Mouse (Mus musculus) hindbrain, embryonic 11.5 days (tissue): ENCODE results near the gene Wwox. TPM values are rescaled to one million over a fixed set of nuclear protein-coding genes. Genes with fewer than 3 reads are reported as not detected.
A peak's percentile ranks its signal among the peaks of the same experiment; 100 is the strongest.

Source experiments
- ATAC-seq: fragments of 200-750 bp; cut with Nextera tagmentation; 2 replicates; pipeline ENCODE4 v1.8.0; 2017; ENCODE audit warnings: mild to moderate bottlenecking, moderate TSS enrichment, moderate library complexity; ENCODE audit not compliant: low FRiP score
- DNase-seq: peaks from one replicate; pipeline ENCODE4 v3.0.0-alpha.2; 2015; ENCODE audit warnings: low spot score
- H3K27ac ChIP-seq: fragments of 300-500 bp; sonication (generic); 2 replicates; pipeline ENCODE4 v1.5.1; 2014; ENCODE audit warnings: mild to moderate bottlenecking, low read depth, low read length
- H3K27me3 ChIP-seq: fragments of 300-500 bp; sonication (generic); 2 replicates; pipeline ENCODE4 v1.6.1; 2014; ENCODE audit warnings: mild to moderate bottlenecking, low read length, moderate library complexity, mixed read lengths; ENCODE audit not compliant: control insufficient read depth, insufficient read depth
- H3K36me3 ChIP-seq: fragments of 300-500 bp; sonication (generic); 2 replicates; pipeline ENCODE4 v1.6.1; 2014; ENCODE audit warnings: mild to moderate bottlenecking, low read length, moderate library complexity, mixed read lengths; ENCODE audit not compliant: control insufficient read depth, insufficient read depth
- H3K4me1 ChIP-seq: fragments of 300-500 bp; sonication (generic); replicated peaks from 2 replicates; pipeline ENCODE4 v1.6.1; 2014; ENCODE audit warnings: low read length, mixed read lengths; ENCODE audit not compliant: control insufficient read depth, insufficient read depth
- H3K4me2 ChIP-seq: fragments of 300-500 bp; sonication (generic); replicated peaks from 2 replicates; pipeline ENCODE4 v1.6.1; 2014; ENCODE audit warnings: mild to moderate bottlenecking, low read depth, low read length
- H3K4me3 ChIP-seq: fragments of 300-500 bp; sonication (generic); 2 replicates; pipeline ENCODE4 v1.5.1; 2014; ENCODE audit warnings: low read depth, low read length
- H3K9ac ChIP-seq: fragments of 300-500 bp; sonication (generic); 2 replicates; pipeline ENCODE4 v1.6.1; 2014; ENCODE audit warnings: low read depth, low read length
- H3K9me3 ChIP-seq: fragments of 300-500 bp; sonication (generic); 2 replicates; pipeline ENCODE4 v1.6.1; 2016; ENCODE audit warnings: low read length; ENCODE audit not compliant: control insufficient read depth
- WGBS: fragments of 180-500 bp; shearing (Covaris S2); extraction: QIAGEN DNeasy Blood & Tissue Kit; methylation state at CpG from one replicate; pipeline ENCODE4 v1.1.7; 2014; 5-methylcytosine and 5-hydroxymethylcytosine counted together
- polyA plus RNA-seq: library from polyadenylated mRNA; unstranded; fragments of >200 nt; fragmentation: Nextera tagmentation; extraction: Ambion mirVana; gene quantifications from 2 replicates; pipeline ENCODE4 v1.2.1, GENCODE M21; 2014

Gene Wwox
- polyA plus RNA-seq, 1 experiment from 2014 or later, result 14.1 TPM

DNA sequence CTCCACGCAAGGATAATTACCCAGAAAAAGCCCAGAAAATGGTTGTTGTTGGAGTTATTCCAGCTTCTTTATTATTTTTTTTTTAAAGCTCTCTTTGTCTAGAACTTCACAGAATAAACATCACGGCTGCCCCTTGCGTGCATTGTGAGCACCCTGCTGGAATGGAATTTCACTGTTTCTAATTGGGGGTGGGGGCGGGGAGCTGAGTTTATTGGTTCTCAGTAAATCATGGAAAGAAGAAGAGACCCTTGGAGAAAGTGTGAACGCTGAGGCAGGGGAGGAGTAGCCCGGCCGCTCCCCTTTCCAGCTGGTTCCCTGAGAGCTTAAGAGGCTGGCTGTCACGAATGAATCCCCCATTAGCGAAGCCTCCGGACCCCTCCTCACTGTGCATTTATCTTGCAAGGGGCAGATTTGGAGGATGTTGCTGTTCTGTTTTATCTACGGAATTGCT, 436.7 kb downstream of the Wwox start:
- DNase-seq (peak; percentile 41), ATAC-seq (no peak; the same call in 1 of the 2 replicates)
- H3K4me1 ChIP-seq, result peaks cover 8% of the 10 kb centered on the region
- H3K36me3 ChIP-seq, result no peaks in the 10 kb centered on the region
- H3K9me3 ChIP-seq, result no peaks in the 10 kb centered on the region
- no peak overlapping the region for H3K4me3 ChIP-seq
- H3K27ac ChIP-seq, result no peak overlapping the region
- WGBS, result 6% methylated on average over 11 of the region's 11 CpGs
- H3K9ac ChIP-seq, result no peak overlapping the region
- H3K4me2 ChIP-seq, result no peak overlapping the region
- H3K27me3 ChIP-seq, result no peaks in the 10 kb centered on the region

GRCm38 (mm10) chr8:114876696-114877206, 437.3 kb downstream of the Wwox start:
- no peak overlapping the region for H3K27ac ChIP-seq
- no peaks in the 10 kb centered on the region for H3K9me3 ChIP-seq
- DNase-seq, result no peak
- H3K4me3 ChIP-seq, result no peak overlapping the region
- H3K36me3 ChIP-seq, result no peaks in the 10 kb centered on the region
- whole genome bisulfite sequencing, result 32% methylated on average over 9 of the region's 9 CpGs
- no peak overlapping the region for H3K9ac ChIP-seq
- H3K4me2 ChIP-seq, result no peak overlapping the region
- no peak for ATAC-seq
- H3K4me1 ChIP-seq, result peaks cover 8% of the 10 kb centered on the region
- H3K27me3 ChIP-seq, result no peaks in the 10 kb centered on the region

DNA sequence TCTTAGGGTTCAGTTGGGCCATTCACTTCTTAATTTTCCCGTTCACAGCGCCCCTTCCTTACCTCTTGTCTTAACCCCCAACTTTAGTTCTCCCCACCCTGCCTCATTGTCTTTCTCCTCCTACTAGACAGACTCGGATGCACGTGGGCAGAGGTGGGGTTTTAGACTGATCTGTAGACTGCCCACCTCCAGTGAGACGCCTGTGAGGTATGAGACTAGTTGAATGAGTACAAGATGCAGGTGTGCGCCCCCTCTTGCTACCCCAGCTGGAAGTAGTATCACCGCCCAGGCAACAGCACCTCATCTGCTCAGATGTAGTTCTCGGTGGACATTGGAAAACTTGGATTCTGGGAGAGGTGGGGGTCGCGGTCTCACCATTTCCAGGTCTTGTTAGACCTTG, 437.8 kb downstream of the Wwox start:
- ATAC-seq, result no peak
- Histone ChIP-seq H3K4me2 (no peak overlapping the region), H3K4me1 (peaks cover 8% of the 10 kb centered on the region), H3K9ac (no peak overlapping the region), H3K27me3 (no peaks in the 10 kb centered on the region), H3K9me3 (no peaks in the 10 kb centered on the region), H3K27ac (no peak overlapping the region), H3K4me3 (no peak overlapping the region), H3K36me3 (no peaks in the 10 kb centered on the region)
- 67% methylated on average over 10 of the region's 10 CpGs for WGBS
- DNase-seq, result no peak

DNA sequence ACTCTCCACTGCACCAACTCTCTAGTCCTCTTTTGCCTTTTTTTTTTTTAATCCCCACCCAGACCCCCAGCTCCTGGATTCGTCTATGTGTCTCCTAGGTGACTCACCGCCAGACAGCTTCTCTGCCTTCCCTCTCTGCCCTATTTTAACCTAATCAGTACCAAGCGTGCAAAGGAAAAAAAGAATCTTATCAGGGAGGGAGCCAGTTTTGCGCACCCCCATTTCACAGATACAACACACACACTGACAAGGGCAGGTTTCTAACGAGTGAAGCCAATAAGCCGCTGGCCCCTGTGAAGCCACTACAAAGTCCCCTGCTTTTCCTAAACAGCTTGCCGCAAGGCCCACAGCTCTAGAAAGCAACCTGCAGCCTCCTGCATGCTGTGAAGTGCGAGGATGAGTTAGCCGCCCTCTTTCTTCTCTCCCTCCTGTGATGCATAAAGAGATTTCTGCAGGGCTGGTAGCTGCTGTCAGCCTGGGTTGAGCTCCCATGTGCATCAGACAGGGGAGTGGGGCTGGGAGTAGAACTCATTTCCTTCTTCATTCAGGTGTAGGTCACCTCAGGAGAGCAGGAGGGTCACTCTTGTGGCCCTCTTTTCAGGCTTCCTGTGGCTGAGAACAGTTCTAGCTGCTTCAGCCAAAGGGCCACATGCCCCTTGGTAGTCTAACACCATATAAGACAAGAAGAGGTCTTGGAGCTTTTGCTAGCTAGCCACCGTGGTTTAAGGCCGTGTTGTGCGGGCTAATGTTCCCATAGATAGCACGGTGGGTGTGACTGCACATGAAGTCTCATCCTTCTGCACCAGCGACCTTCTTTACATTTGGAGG, 439.2 kb downstream of the Wwox start:
- Histone ChIP-seq H3K4me3 (no peak overlapping the region), H3K27me3 (no peaks in the 10 kb centered on the region), H3K9me3 (no peaks in the 10 kb centered on the region), H3K9ac (no peak overlapping the region), H3K27ac (no peak overlapping the region), H3K4me2 (no peak overlapping the region), H3K36me3 (no peaks in the 10 kb centered on the region), H3K4me1 (peaks cover 8% of the 10 kb centered on the region)
- WGBS, result 66% methylated on average over 14 of the region's 14 CpGs
- DNase-seq (no peak), ATAC-seq (no peak)

- H3K36me3 ChIP-seq, result no peaks in the 10 kb centered on the region
- H3K9me3 ChIP-seq, result no peaks in the 10 kb centered on the region
- H3K27ac ChIP-seq, result no peak overlapping the region
- no peak for DNase-seq
- no peak for ATAC-seq
- H3K4me2 ChIP-seq, result no peak overlapping the region
- H3K27me3 ChIP-seq, result no peaks in the 10 kb centered on the region
- WGBS, result 80% methylated on average over 4 of the region's 4 CpGs
- H3K4me1 ChIP-seq, result peaks cover 8% of the 10 kb centered on the region
- no peak overlapping the region for H3K4me3 ChIP-seq
- no peak overlapping the region for H3K9ac ChIP-seq
These were observed 439.8 kb downstream of the Wwox start for GRCm38 (mm10) chr8:114879277-114879568.

- no peaks in the 10 kb centered on the region for H3K27me3 ChIP-seq
- H3K4me1 ChIP-seq, result peaks cover 8% of the 10 kb centered on the region
- no peaks in the 10 kb centered on the region for H3K36me3 ChIP-seq
- no peak overlapping the region for H3K4me3 ChIP-seq
- DNase-seq (no peak), ATAC-seq (no peak)
- H3K9me3 ChIP-seq, result no peaks in the 10 kb centered on the region
- 71% methylated on average over 2 of the region's 2 CpGs for WGBS
- no peak overlapping the region for H3K4me2 ChIP-seq
- H3K27ac ChIP-seq, result no peak overlapping the region
- H3K9ac ChIP-seq, result no peak overlapping the region
These were observed 440.2 kb downstream of the Wwox start for GRCm38 (mm10) chr8:114879678-114880077.

- H3K27ac ChIP-seq, result no peak overlapping the region
- H3K4me2 ChIP-seq, result no peak overlapping the region
- WGBS, result 84% methylated on average over 8 of the region's 8 CpGs
- H3K27me3 ChIP-seq, result no peaks in the 10 kb centered on the region
- DNase-seq (no peak), ATAC-seq (no peak)
- no peaks in the 10 kb centered on the region for H3K9me3 ChIP-seq
- no peak overlapping the region for H3K9ac ChIP-seq
- H3K4me1 ChIP-seq, result peaks cover 8% of the 10 kb centered on the region
- no peak overlapping the region for H3K4me3 ChIP-seq
- no peaks in the 10 kb centered on the region for H3K36me3 ChIP-seq
These were observed 441.1 kb downstream of the Wwox start for GRCm38 (mm10) chr8:114880475-114881135.

- Histone ChIP-seq H3K4me3 (no peak overlapping the region), H3K4me2 (no peak overlapping the region), H3K36me3 (no peaks in the 10 kb centered on the region), H3K27me3 (no peaks in the 10 kb centered on the region), H3K9ac (no peak overlapping the region), H3K4me1 (peaks cover 6% of the 10 kb centered on the region), H3K9me3 (no peaks in the 10 kb centered on the region), H3K27ac (no peak overlapping the region)
- DNase-seq (no peak), ATAC-seq (no peak)
- 63% methylated on average over 5 of the region's 5 CpGs for WGBS
These were observed 442.5 kb downstream of the Wwox start for GRCm38 (mm10) chr8:114881891-114882401.
